Mouse (Mus musculus) MEL (cell line): ENCODE data around the gene Krt13.

Experiments
- CHD1 ChIP-seq: IDR thresholded peaks from 2 replicates; pipeline ENCODE4 v1.6.1; 2012; ENCODE audit warnings: low read depth, mild to moderate bottlenecking, inconsistent platforms, low read length, improper control_type of control experiment
- CHD2 ChIP-seq: IDR thresholded peaks from 2 replicates; pipeline ENCODE4 v1.6.1; 2011; ENCODE audit warnings: low read length, improper control_type of control experiment
- CTCF ChIP-seq, 3 experiments: IDR thresholded peaks in 2 of 3; conservative IDR thresholded peaks in 1 of 3; 2 replicates each; pipeline ENCODE4 v1.5.1; 2011 to 2012; ENCODE audit warnings: low read length in 3 of 3, low read depth in 2 of 3, mild to moderate bottlenecking in 2 of 3, improper control_type of control experiment in 1 of 3, inconsistent platforms in 1 of 3, mixed read lengths in 1 of 3, moderate library complexity in 1 of 3; ENCODE audit not compliant: control insufficient read depth in 1 of 3, insufficient read depth in 1 of 3, poor library complexity in 1 of 3, severe bottlenecking in 1 of 3
- E2F4 ChIP-seq: IDR thresholded peaks from 2 replicates; pipeline ENCODE4 v1.6.1; 2011; ENCODE audit warnings: low read depth, low read length, improper control_type of control experiment, borderline replicate concordance
- EP300 ChIP-seq, 2 experiments: IDR thresholded peaks; 2 replicates each; pipeline ENCODE4 v1.6.1; 2011; ENCODE audit warnings: improper control_type of control experiment in 2 of 2, low read length in 2 of 2, low read depth in 1 of 2, mild to moderate bottlenecking in 1 of 2
- NELFE ChIP-seq: IDR thresholded peaks from 2 replicates; pipeline ENCODE4 v1.6.1; 2011; ENCODE audit warnings: low read depth, low read length, improper control_type of control experiment
- POLR2A ChIP-seq, 2 experiments: IDR thresholded peaks; 2 replicates each; pipeline ENCODE4 v1.6.1; 2011 to 2012; ENCODE audit warnings: low read length in 2 of 2, mild to moderate bottlenecking in 2 of 2, control low read depth in 1 of 2, improper control_type of control experiment in 1 of 2, low read depth in 1 of 2, moderate library complexity in 1 of 2; ENCODE audit not compliant: control insufficient read depth in 1 of 2, insufficient read depth in 1 of 2, poor library complexity in 1 of 2
- POLR2AphosphoS5 ChIP-seq: IDR thresholded peaks from 2 replicates; pipeline ENCODE4 v1.6.1; 2012; ENCODE audit warnings: low read depth, borderline replicate concordance, mild to moderate bottlenecking, inconsistent platforms, low read length, moderate library complexity, mixed read lengths
- SMC3 ChIP-seq: IDR thresholded peaks from 2 replicates; pipeline ENCODE4 v1.6.1; 2011; ENCODE audit warnings: low read depth, low read length, improper control_type of control experiment
- TBP ChIP-seq: IDR thresholded peaks from 2 replicates; pipeline ENCODE4 v1.8.0; 2011; ENCODE audit warnings: low read depth, low read length, improper control_type of control experiment
- USF1 ChIP-seq: IDR thresholded peaks from 2 replicates; pipeline ENCODE4 v1.6.1; 2014; ENCODE audit warnings: low read depth, mild to moderate bottlenecking, inconsistent platforms, low read length, improper control_type of control experiment, moderate library complexity
- USF2 ChIP-seq, 2 experiments: IDR thresholded peaks; 2 replicates each; pipeline ENCODE4 v1.6.1; 2011 to 2012; ENCODE audit warnings: improper control_type of control experiment in 2 of 2, low read length in 2 of 2, borderline replicate concordance in 1 of 2, inconsistent platforms in 1 of 2, low read depth in 1 of 2, mild to moderate bottlenecking in 1 of 2; ENCODE audit not compliant: insufficient read depth in 1 of 2
- ZC3H11A ChIP-seq: IDR thresholded peaks from 2 replicates; pipeline ENCODE4 v1.6.1; 2012; ENCODE audit warnings: low read depth, mild to moderate bottlenecking, inconsistent platforms, low read length, improper control_type of control experiment
- ZKSCAN1 ChIP-seq: IDR thresholded peaks from 2 replicates; pipeline ENCODE4 v1.6.1; 2012; ENCODE audit warnings: low read depth, mild to moderate bottlenecking, inconsistent platforms, low read length, improper control_type of control experiment, moderate library complexity

DNA sequence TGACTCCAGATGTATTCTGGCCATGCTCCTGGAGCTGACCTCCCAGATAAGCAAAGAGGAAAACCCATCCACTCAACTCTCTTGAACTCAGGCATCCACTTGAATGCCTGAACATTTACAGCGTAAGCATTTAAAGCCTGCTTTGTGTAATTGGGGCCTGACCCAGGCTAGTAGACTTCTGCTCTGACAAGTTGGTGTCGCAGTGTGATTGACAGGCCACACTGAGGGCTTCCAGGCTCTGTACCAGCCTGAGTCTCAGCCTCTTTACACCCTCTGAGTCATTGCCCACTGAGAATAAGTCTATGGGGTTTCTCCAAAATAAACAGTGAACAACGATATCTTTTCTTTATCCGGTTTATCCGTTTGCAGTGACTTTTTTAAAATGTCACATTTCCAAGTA lies 1.0 kb downstream of the Krt13 start:
- no peak for TF ChIP-seq ZKSCAN1
- no peak for TF ChIP-seq CTCF (IDR thresholded peaks at IDR 0.05 in 2 of 3, conservative IDR thresholded peaks at IDR 0.05 in 1 of 3; ENCODE audit: control insufficient read depth in 1 of 3, insufficient read depth in 1 of 3, low read depth in 2 of 3, low read length in 3 of 3, poor library complexity in 1 of 3, severe bottlenecking in 1 of 3)
- TF ChIP-seq SMC3: no peak
- no peak for TF ChIP-seq NELFE
- no peak for TF ChIP-seq EP300 (IDR thresholded peaks at IDR 0.05; ENCODE audit: low read depth in 1 of 2, low read length in 2 of 2)
- no peak for TF ChIP-seq E2F4
- TF ChIP-seq POLR2A (IDR thresholded peaks at IDR 0.05; ENCODE audit: control insufficient read depth in 1 of 2, insufficient read depth in 1 of 2, low read depth in 1 of 2, low read length in 2 of 2, poor library complexity in 1 of 2): no peak
- TF ChIP-seq POLR2AphosphoS5: no peak
- no peak for TF ChIP-seq USF1
- no peak for TF ChIP-seq ZC3H11A
- no peak for TF ChIP-seq CHD1
- TF ChIP-seq CHD2: no peak
- TF ChIP-seq USF2 (IDR thresholded peaks at IDR 0.05; ENCODE audit: borderline replicate concordance in 1 of 2, insufficient read depth in 1 of 2, low read depth in 1 of 2, low read length in 2 of 2): no peak
- no peak for TF ChIP-seq TBP
